Mouse (Mus musculus) neural tube, embryonic 10.5 days (tissue): ENCODE measurements around the gene Pid1.
"Not testable (repeated sequence)": the region's sequence is repeated elsewhere in the genome, so short reads cannot be mapped to it uniquely, and the experiment has no call there.

Experiments
- DNase-seq: peaks from one replicate; pipeline ENCODE4 v3.0.0-alpha.2; 2017; ENCODE audit warnings: low spot score; ENCODE audit errors: extremely low spot score

Gene Pid1

DNA sequence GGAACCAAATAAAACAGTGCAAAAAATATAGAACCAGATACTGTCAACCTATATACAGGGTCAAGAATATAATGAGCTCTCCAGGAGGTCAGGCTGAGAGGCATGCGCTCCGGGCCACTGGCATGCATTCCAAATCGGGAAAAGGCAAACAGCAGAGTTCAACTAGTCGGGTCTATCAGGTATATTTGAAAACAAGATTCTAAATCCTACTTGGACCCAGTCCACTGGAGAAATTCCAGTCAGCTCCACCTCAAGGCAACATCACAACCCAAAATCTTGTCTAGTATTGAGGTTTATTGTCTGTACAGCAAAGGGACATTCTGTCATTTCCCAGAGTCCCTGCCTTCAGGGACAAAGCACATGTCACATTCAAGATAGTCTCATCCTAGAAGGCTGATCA lies 91.0 kb downstream of the Pid1 start:
- DNase-seq: no peak

DNA sequence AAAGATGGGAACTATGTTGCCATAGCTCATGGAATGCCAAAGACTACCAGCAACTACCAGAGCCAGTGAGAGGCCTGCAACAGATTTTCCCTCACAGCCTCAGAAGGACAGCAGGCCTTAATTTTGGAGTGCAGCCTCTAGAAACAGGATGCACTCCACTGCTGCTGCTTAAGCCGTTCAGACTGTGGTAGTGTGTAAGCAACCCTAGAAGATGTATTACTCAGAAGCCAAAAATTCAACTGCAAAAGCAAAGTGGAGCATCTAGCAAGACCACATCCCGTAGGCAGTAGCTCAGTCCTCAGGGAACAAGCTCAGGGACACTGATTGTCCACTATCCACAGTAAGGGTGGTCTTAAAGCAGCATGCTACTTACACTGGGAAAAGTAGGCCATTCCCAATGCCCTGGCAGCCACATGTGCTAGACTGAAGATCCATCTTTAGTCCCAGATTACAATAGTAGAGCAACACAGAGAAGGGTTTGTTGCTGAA lies 92.2 kb downstream of the Pid1 start:
- no peak for DNase-seq

- no peak for DNase-seq
These were observed 106.3 kb downstream of the Pid1 start for GRCm38 (mm10) chr1:84257656-84258055.

DNA sequence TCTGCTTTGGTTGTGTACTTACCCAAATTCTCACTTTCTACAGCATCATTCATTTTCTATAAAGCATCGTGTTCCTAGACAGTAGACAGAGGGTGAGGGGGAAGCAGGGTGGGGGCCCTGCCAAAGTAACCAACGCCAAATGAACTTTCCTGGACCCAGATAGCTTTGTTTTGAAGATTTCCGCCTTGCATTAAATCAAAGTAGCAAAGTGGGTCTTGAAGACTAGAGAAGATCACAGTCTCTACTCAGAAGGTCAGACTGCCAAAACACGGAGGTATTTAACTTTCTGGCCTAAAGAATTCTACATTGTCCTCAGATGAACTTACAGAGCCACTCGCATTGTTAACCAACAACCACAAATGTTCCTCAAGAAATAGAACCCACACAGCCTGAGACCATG lies 109.6 kb downstream of the Pid1 start:
- no peak for DNase-seq

DNA sequence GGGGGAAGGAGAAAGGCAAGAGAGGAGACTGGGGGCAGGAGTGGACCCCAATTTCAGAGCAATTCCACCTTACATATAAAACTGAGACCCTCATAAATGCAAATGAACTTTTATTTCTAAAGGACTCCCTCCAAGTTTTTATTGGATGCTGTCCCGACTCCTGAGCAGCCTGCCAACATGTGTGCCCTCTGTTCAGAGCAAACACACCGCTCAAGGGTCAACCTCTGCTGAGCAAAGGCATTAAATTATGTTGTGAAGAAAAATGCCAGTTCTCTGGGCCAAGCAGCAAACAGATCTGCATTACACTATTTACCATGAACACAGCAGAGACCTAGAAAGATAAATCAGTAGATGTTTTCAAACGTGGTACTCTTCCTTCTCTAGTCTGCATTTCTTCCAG lies 110.1 kb downstream of the Pid1 start:
- no peak for DNase-seq

GRCm38 (mm10) chr1:84251205-84251604 lies 112.8 kb downstream of the Pid1 start:
- DNase-seq: no peak

DNA sequence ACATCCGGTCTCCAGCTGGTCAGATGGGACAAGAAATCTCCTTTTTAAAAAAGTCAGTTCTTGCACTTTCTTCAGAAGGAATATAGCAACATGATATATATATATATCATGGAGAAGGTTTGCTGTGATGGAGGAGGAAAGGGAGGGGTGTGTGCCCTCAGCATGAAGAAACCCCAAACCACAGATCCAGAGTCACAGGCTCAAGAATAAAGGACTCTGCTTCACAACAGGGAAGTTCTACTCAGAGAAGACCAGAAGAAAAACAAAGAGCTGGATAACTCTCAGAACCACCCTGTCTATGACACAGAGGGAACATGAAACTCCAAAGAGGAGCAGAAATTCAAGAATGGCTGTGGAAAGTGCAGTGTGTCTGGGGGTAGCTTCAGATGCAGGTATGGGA lies 113.2 kb downstream of the Pid1 start:
- no peak for DNase-seq

GRCm38 (mm10) chr1:84249772-84250338 lies 114.1 kb downstream of the Pid1 start:
- DNase-seq: no peak

- no peak for DNase-seq
These were observed 116.9 kb downstream of the Pid1 start for GRCm38 (mm10) chr1:84247111-84247510.

DNA sequence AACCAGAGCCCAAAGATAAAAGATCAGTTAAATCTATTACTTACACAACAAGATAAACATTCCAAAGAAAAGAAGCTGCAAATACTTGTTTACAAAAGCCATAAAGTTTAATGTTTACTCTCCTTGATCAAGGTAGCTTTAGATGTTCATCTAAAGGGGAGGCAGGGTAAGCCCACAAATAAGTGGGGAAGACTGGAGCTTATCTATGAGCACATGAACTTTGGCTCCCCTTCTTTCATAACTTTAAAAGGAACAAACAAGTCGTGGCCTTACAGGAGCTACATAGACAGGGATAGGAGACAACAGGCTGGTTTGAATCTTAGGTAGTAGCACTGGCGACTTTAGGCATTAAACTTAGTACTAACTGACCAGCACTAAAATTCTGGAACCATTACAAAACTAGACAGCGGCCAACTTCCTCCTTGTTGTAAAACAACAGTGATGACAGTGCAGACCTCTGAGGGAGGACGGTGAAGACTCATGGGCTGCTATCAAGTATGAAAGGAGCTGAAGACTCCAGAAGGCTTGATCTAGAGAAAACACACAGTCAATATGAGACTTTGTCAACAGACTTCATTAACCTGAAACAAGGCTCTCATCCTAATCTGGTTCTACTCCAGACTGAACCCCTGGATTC lies 122.7 kb downstream of the Pid1 start:
- DNase-seq: no peak

- DNase-seq: no peak
These were observed 123.8 kb downstream of the Pid1 start for GRCm38 (mm10) chr1:84240203-84240602.

DNA sequence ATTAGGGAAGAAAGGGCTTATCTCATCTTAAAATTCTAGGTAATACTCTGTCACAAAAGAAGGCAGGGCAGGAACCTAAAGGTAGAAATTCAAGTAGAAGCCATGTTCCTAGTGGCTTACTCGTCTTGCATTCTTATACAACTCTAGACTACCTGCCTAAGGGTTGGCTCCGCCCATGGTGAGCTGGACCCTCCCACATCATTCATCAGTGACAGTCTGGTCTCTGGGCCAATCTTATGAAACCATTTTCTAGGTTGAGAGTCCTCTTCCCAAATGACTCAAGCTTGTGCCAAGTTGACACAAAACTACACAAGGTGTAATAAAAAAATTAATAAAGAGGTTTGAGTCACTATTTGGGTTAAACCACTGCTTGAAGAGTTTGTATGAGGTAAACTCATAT lies 133.5 kb downstream of the Pid1 start:
- no peak for DNase-seq

DNA sequence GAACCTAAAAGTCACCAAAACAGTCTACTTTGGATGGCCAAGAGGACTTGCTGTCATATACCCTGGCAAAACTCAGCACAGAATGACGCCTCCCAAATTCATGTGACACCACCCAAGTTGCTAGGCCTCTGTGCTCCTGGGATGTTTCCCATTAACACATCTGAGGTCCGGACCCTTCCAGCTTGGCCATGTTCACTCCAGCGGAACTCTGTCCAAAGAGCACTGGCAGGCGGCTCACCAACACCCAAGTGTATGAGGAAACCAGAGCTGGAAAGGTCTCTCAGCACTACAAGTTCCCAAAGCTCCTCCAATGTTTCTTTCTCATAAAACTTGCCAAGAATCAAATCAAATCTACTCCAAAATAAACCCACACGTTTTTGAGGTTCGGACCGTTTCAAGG lies 138.4 kb downstream of the Pid1 start:
- DNase-seq: no peak

GRCm38 (mm10) chr1:84222051-84222450 lies 141.9 kb downstream of the Pid1 start:
- DNase-seq: no peak

DNA sequence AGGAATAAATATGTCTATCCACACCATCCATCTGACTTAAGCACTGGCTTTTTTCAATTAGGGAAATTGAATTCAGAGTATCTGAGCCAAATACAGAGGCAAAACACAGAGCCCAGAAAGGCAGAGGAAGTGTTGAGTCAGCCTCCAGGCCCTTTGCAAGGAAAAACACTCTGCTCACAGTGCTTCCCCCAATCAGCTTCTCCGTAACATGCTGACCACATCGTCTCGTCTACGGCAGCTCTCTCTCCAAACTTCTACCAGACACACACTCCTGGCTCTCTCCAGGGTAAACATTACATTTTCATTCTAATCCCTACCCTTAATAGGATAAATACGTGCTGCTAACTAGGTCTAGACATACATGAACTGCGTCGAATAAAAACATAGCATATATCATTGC lies 145.4 kb downstream of the Pid1 start:
- no peak for DNase-seq

- no peak for DNase-seq
These were observed 146.2 kb downstream of the Pid1 start for GRCm38 (mm10) chr1:84217777-84218176.

GRCm38 (mm10) chr1:84211507-84211906 lies 152.5 kb downstream of the Pid1 start:
- no peak for DNase-seq

GRCm38 (mm10) chr1:84205746-84206145 lies 158.2 kb downstream of the Pid1 start:
- not testable (repeated sequence) for DNase-seq

DNA sequence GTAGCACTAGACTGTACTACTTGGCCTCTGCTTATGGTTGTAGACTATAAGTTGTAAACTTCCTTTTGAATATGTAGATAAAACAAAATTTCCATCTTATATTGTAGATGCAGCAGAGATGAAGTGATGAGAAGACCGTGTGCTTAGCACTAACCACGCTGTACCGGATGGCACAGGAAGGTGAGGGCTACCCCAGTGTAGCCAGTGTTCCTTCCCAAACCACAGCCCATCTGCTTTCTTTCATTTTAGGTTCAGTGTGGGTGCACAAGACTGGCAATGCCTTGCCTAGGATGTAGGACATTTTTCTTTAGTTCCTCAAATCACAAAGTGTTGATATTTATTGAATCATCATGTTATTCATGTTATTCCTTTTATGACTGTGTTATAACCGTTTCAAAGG lies 160.5 kb downstream of the Pid1 start:
- no peak for DNase-seq

DNA sequence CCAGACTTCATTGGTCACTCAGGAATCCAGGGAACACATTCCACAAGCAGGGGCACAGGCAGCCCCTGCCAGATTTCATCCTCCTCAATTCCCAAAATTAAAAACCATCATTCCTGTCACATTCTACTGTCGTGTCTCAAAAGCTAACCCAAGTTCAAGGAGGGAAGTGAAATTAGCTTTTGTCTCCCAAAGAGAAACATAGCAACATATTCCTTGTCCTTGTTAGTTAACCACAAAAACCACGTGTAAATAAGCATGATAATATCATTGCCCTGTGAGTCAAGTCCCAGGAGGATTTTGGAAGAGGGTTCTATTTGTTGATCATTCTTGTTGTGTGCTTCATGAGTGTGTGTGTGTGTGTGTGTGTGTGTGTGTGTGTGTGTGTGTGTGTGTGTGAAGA lies 164.1 kb downstream of the Pid1 start:
- DNase-seq: no peak

- DNase-seq: no peak
These were observed 165.1 kb downstream of the Pid1 start for GRCm38 (mm10) chr1:84198887-84199286.

DNA sequence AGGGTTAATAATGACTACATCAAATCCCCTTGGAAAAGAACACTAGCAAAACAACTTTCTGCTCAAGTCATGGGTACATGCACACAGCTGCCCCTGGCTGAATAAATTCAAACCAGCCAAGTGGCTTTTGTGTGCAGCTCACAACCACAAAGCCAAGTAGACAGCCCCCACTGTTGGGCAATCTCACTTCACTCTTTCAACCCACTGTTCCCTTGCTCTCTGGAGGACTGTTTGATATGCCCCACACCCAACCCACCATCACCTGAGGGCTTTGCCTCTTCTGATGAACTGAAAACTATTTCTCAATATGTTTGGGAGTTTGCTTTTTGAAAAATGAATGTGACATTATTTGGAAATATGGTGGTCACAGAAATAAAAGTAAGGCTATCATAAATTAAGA lies 171.8 kb downstream of the Pid1 start:
- no peak for DNase-seq

DNA sequence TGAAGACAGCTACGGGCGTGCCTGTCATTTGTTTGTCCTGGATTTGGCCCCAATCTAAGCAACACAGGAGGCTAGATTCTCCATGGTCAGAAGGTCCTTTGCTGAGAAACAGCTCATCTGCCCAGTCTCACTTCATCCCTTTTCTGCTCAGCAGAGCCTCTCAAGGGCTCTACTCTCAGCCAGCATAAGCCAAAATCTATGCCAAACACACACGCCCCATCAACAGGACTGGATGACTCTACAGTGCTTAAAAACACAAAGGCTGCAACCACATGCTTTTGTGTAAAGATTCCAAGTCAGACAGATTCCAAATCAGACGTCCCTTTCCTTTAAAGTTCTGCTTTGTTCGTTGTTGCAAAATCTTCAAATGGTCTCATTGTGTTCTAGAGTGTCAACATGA lies 174.5 kb downstream of the Pid1 start:
- no peak for DNase-seq
